Mouse (Mus musculus) heart, adult 2 months (tissue): ENCODE measurements around the gene Zfp709. TPM values are rescaled to one million over a fixed set of nuclear protein-coding genes. Genes with fewer than 3 reads are reported as not detected.
"Not testable (repeated sequence)": the region's sequence is repeated elsewhere in the genome, so short reads cannot be mapped to it uniquely, and the experiment has no call there.

Source experiments
- DNase-seq, 2 experiments: peaks; one replicate each; pipeline ENCODE4 v3.0.0; 2021
- H3K27ac ChIP-seq: fragments of 200-600 bp; 2 replicates; pipeline ENCODE4 v1.8.1; 2022
- H3K27me3 ChIP-seq: fragments of 200-500 bp; 2 replicates; pipeline ENCODE4 v1.6.1; 2012; ENCODE audit warnings: mild to moderate bottlenecking, low read length, inconsistent platforms, mixed read lengths; ENCODE audit not compliant: control insufficient read depth, insufficient read depth
- H3K36me3 ChIP-seq: fragments of 200-500 bp; 2 replicates; pipeline ENCODE4 v1.6.1; 2012; ENCODE audit warnings: low read length, inconsistent platforms; ENCODE audit not compliant: control insufficient read depth, insufficient read depth
- H3K4me1 ChIP-seq: fragments of 200-500 bp; 2 replicates; pipeline ENCODE4 v1.6.1; 2011; ENCODE audit warnings: low read length; ENCODE audit not compliant: control insufficient read depth, insufficient read depth
- H3K4me3 ChIP-seq: fragments of 200-600 bp; 2 replicates; pipeline ENCODE4 v1.8.1; 2022
- H3K79me2 ChIP-seq: fragments of 200-500 bp; replicated peaks from 2 replicates; pipeline ENCODE4 v1.6.1; 2012; ENCODE audit warnings: mild to moderate bottlenecking, inconsistent platforms, low read length, moderate library complexity, mixed read lengths; ENCODE audit not compliant: control insufficient read depth, insufficient read depth
- H3K9ac ChIP-seq: fragments of 200-500 bp; 2 replicates; pipeline ENCODE4 v1.6.1; 2012; ENCODE audit warnings: low read depth, mild to moderate bottlenecking, control low read depth, inconsistent platforms, low read length, mixed read lengths
- CTCF ChIP-seq: fragments of 200-600 bp; IDR thresholded peaks from 2 replicates; pipeline ENCODE4 v1.8.1; 2022; ENCODE audit warnings: antibody characterized with exemption, mild to moderate bottlenecking, moderate library complexity
- EP300 ChIP-seq: fragments of 200-500 bp; IDR thresholded peaks from 2 replicates; pipeline ENCODE4 v1.6.1; 2011; ENCODE audit warnings: low read depth, low read length, control low read depth; ENCODE audit not compliant: insufficient read depth
- POLR2A ChIP-seq: fragments of 200-500 bp; IDR thresholded peaks from 2 replicates; pipeline ENCODE4 v1.6.1; 2011; ENCODE audit warnings: mild to moderate bottlenecking, low read depth, low read length, control low read depth; ENCODE audit not compliant: insufficient read depth
- WGBS: fragments of 180-500 bp; shearing (Covaris S2); methylation state at CpG from one replicate; pipeline ENCODE4 v1.1.7; 2018; 5-methylcytosine and 5-hydroxymethylcytosine counted together
- intact Hi-C: fragments of 180-260 bp; cut with DNase I; formaldehyde crosslinking; loops from one replicate; pipeline ENCODE4 v1.15.1; 2025
- polyA plus RNA-seq: library from polyadenylated mRNA; depleted of rRNA; stranded (reverse); fragments of >200 nt; gene quantifications from 2 replicates; pipeline ENCODE4 v1.2.3, GENCODE M21; 2012; rRNA removed
- total RNA-seq, 2 experiments: library from RNA; stranded (reverse); gene quantifications; 2 replicates each; pipeline ENCODE4 v1.2.3; 2021

Gene Zfp709
- total and polyA plus RNA-seq, 3 experiments = 0.59 to 6.2 (median 4.4) TPM

DNA sequence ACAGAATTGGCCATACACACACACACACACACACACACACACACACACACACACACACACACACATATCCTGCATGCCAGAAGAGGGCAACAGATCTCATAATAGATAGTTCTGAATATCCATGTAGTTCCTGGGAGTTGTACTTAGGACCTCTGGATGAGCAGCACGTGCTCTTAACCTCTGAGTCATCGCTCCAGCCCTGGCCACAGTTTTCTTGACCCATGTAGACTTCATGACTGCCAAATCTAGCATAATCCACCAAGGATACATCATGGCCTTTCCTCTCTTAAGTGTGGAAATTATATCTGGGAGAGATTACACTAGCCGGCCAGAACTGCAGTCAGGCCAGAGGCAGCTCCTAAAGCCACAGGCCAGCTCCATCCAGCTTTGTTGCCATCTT lies 44.7 kb downstream of the Zfp709 start:
- H3K36me3 ChIP-seq = peaks cover 14% of the 10 kb centered on the region
- no peak overlapping the region for H3K27ac ChIP-seq
- H3K4me3 ChIP-seq = no peak overlapping the region
- no peaks in the 10 kb centered on the region for H3K27me3 ChIP-seq
- H3K79me2 ChIP-seq = peaks cover 3% of the 10 kb centered on the region
- intact Hi-C loops = no loop called here
- TF ChIP-seq POLR2A (no peak), CTCF (no peak), EP300 (no peak)
- peaks cover 2% of the 10 kb centered on the region for H3K4me1 ChIP-seq
- no peak overlapping the region for H3K9ac ChIP-seq
- 60% methylated on average over 3 of the region's 3 CpGs for WGBS
- DNase-seq = no peak

DNA sequence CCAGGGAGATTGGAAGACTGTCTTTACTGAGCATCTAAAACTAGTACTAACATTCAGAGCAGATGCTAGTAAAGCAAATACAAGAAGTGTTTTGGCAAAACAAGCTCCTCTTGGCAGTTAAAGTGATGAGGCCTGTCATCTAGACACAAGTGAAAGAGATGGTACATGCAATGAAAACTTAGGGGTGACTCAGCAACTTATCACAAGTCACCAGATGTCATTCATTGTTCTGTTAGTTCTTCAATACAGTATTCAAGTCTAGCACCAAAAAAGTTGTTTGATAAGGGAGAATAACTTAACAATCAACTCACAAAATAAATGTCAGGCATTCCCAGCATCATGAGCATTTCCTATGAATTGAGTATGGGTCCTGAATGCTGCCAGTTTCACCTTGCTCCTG lies 46.0 kb downstream of the Zfp709 start:
- Histone ChIP-seq H3K27ac (no peak overlapping the region), H3K4me1 (peaks cover 2% of the 10 kb centered on the region), H3K79me2 (peaks cover 3% of the 10 kb centered on the region), H3K36me3 (peaks cover 14% of the 10 kb centered on the region), H3K9ac (no peak overlapping the region), H3K27me3 (no peaks in the 10 kb centered on the region), H3K4me3 (no peak overlapping the region)
- DNase-seq = no peak
- intact Hi-C loops = no loop called here
- TF ChIP-seq EP300 (no peak), CTCF (no peak), POLR2A (no peak)

DNA sequence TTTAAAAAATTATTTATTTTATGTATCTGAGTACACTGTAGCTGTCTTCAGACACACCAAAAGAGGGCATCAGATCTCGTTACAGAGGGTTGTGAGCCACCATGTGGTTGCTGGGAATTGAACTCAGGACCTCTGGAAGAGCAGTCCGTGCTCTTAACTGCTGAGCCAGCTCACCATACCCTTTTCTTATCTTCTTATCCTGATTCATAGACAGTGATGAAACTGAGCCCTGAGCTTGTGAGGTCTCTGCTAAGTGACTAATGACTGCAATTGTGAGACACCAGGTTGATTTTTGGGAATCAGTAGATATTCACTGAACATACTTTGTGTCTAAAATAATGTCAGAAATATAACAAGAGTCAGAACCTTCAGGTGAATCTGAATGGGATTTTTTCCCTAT lies 56.2 kb downstream of the Zfp709 start:
- DNase-seq, H3K27me3 ChIP-seq, H3K4me1 ChIP-seq, intact Hi-C loops, H3K4me3 ChIP-seq, H3K79me2 ChIP-seq, H3K36me3 ChIP-seq, H3K27ac ChIP-seq, H3K9ac ChIP-seq: not testable (repeated sequence)
- WGBS = 75% methylated on average over 2 of the region's 2 CpGs

DNA sequence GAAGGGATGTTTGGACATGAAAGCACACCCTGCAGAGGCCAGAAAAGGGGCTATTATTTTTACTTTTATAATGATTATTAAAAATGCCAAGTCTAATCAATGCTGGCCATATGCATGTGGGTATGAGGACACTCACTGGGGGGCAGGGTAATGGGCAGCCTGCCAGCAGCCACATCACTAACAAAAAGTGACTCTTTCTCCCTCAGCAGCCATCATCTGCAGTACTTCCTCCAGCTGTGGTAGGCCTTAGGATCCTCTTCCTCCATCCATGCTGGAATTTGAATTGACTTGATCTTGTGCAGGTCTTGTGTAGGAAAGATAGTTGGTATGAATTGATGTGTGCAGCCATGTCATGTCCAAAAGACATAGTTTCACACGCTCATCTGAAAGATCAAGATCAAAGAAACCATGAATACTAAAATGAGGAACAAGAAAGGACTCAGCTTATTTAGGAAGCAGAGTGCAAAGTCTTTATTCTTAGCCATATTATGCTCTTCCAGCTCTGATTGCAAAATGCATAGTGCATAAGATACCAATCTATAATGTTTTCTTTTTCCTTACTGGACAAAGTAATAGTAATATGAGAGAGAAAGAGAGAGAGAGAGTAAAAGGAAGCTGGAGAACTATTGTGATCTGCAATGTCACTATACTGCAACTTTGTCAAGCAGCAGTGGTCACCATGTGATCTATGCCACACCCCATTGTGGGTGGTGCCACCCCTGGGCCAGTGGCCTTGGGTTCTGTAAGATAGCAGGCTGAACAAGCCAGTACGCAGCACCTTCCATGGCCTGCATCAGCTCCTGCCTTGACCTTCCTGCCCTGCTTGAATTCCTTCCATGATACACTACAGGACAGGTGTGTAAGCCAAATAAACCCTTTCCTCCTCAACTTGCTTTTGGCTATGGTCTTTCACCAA lies 58.7 kb downstream of the Zfp709 start:
- no peaks in the 10 kb centered on the region for H3K79me2 ChIP-seq
- H3K27ac ChIP-seq = no peak overlapping the region
- 65% methylated on average over 2 of the region's 2 CpGs for WGBS
- no peak overlapping the region for H3K4me3 ChIP-seq
- intact Hi-C loops = no loop called here
- no peak for DNase-seq
- H3K9ac ChIP-seq = no peak overlapping the region
- no peaks in the 10 kb centered on the region for H3K36me3 ChIP-seq
- H3K4me1 ChIP-seq = no peaks in the 10 kb centered on the region
- no peaks in the 10 kb centered on the region for H3K27me3 ChIP-seq
- TF ChIP-seq CTCF = no peak
- no peak for TF ChIP-seq EP300
- TF ChIP-seq POLR2A = no peak

DNA sequence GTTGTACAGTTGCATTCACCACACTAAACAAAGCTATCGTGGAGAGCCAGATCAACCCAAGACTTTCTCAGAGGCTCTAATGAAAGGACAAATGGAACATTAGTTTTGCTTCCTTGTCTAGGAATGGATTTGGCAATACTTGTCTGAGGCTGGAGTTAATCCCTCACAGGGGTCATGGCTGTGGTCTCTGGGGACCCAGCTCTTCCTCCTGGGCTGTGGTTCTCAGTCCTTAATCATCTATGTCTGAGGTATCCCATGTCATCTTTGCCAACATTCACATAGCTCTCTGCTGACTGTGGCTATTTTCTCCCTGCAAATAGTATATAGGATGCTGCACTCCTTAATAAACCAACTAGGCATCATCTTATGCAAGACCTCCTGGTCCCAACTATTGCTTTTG lies 60.0 kb downstream of the Zfp709 start:
- Histone ChIP-seq H3K79me2 (no peaks in the 10 kb centered on the region), H3K36me3 (no peaks in the 10 kb centered on the region), H3K4me3 (no peak overlapping the region), H3K27me3 (no peaks in the 10 kb centered on the region), H3K4me1 (no peaks in the 10 kb centered on the region), H3K27ac (no peak overlapping the region), H3K9ac (no peak overlapping the region)
- no peak for DNase-seq
- WGBS = 79% methylated on average over 1 of the region's 1 CpGs
- intact Hi-C loops = no loop called here
- TF ChIP-seq EP300 = no peak
- no peak for TF ChIP-seq CTCF
- no peak for TF ChIP-seq POLR2A

Other genes starting within 250 kb of the Zfp709 start
- under 1 TPM; 0.61 to 0.86 TPM for gene Unc13a, start 210.3 kb upstream of the Zfp709 start, total RNA-seq
- gene Unc13a, start 210.3 kb upstream of the Zfp709 start, polyA plus RNA-seq = 1.4 and 1.8 TPM in 2 replicates
- 1 to 10 TPM; 8.1 to 8.6 TPM for gene Jak3, start 205.7 kb upstream of the Zfp709 start, total RNA-seq
- gene Jak3, start 205.7 kb upstream of the Zfp709 start, polyA plus RNA-seq = 23.3 and 24.0 TPM in 2 replicates
- gene Insl3, start 192.8 kb upstream of the Zfp709 start, total RNA-seq = 1 to 10 TPM; 4.0 to 4.1 TPM
- gene Insl3, start 192.8 kb upstream of the Zfp709 start, polyA plus RNA-seq = 16.3 and 19.3 TPM in 2 replicates
- 1 to 10 TPM; 6.1 to 6.4 TPM for gene B3gnt3, start 180.2 kb upstream of the Zfp709 start, total RNA-seq
- 5.4 and 8.6 TPM in 2 replicates for gene B3gnt3, start 180.2 kb upstream of the Zfp709 start, polyA plus RNA-seq
- gene Fcho1, start 156.3 kb upstream of the Zfp709 start, total RNA-seq = under 1 TPM; 0.23 to 0.64 TPM
- gene Fcho1, start 156.3 kb upstream of the Zfp709 start, polyA plus RNA-seq = 2.7 and 4.5 TPM in 2 replicates
- gene Zfp882, start 26.6 kb downstream of the Zfp709 start, total RNA-seq = 1 to 10 TPM; 3.1 to 3.5 TPM
- gene Zfp882, start 26.6 kb downstream of the Zfp709 start, polyA plus RNA-seq = 0.55 and 1.5 TPM in 2 replicates
- 10 to 100 TPM; 19.8 to 24.4 TPM for gene Zfp617, start 26.6 kb downstream of the Zfp709 start, total RNA-seq
- gene Zfp617, start 26.6 kb downstream of the Zfp709 start, polyA plus RNA-seq = 4.7 and 10.9 TPM in 2 replicates
- 1 to 10 TPM; 5.5 to 8.0 TPM for gene Zfp961, start 69.0 kb downstream of the Zfp709 start, total RNA-seq
- 4.4 and 6.1 TPM in 2 replicates for gene Zfp961, start 69.0 kb downstream of the Zfp709 start, polyA plus RNA-seq
- gene Cyp4f18, start 127.6 kb downstream of the Zfp709 start, total RNA-seq = 1 to 10 TPM; 1.2 to 1.4 TPM
- gene Cyp4f18, start 127.6 kb downstream of the Zfp709 start, polyA plus RNA-seq = 1.7 and 5.2 TPM in 2 replicates
- not detected for gene Olfr372, start 159.2 kb downstream of the Zfp709 start, total RNA-seq
- gene Olfr372, start 159.2 kb downstream of the Zfp709 start, polyA plus RNA-seq = not detected in 2 replicates
- not detected for gene Olfr373, start 201.2 kb downstream of the Zfp709 start, total RNA-seq
- gene Olfr373, start 201.2 kb downstream of the Zfp709 start, polyA plus RNA-seq = not detected in 2 replicates
- not detected for gene Olfr374, start 225.0 kb downstream of the Zfp709 start, total RNA-seq
- gene Olfr374, start 225.0 kb downstream of the Zfp709 start, polyA plus RNA-seq = not detected in 2 replicates